Mouse (Mus musculus) lung, postnatal 0 days (tissue): Measurements from ENCODE around the gene Tecpr1.

Experiments used
- CTCF ChIP-seq: IDR thresholded peaks from 2 replicates; pipeline ENCODE4 v1.5.1; 2016; ENCODE audit warnings: antibody characterized with exemption, mild to moderate bottlenecking
- EP300 ChIP-seq: IDR thresholded peaks from 2 replicates; pipeline ENCODE4 v1.6.1; 2016; ENCODE audit warnings: antibody characterized with exemption, mild to moderate bottlenecking, control low read depth

GRCm38 (mm10) chr5:144183647-144184335 lies 39.6 kb downstream of the Tecpr1 start:
- no peak for TF ChIP-seq CTCF
- no peak for TF ChIP-seq EP300
